Mouse (Mus musculus) CH12.LX (cell line): Measurements from ENCODE around the gene Abca4.

Experiments used
- ZC3H11A ChIP-seq: IDR thresholded peaks from 2 replicates; pipeline ENCODE4 v1.6.1; 2012; ENCODE audit warnings: low read depth, mild to moderate bottlenecking, inconsistent platforms, low read length, improper control_type of control experiment
- ZMIZ1 ChIP-seq: IDR thresholded peaks from 2 replicates; pipeline ENCODE4 v1.6.1; 2012; ENCODE audit warnings: low read depth, mild to moderate bottlenecking, inconsistent platforms, low read length, improper control_type of control experiment
- ZNF384 ChIP-seq: IDR thresholded peaks from 2 replicates; pipeline ENCODE4 v1.6.1; 2012; ENCODE audit warnings: low read depth, low read length, improper control_type of control experiment, inconsistent platforms

- TF ChIP-seq ZNF384 (no peak), ZMIZ1 (no peak), ZC3H11A (no peak)
Observed at GRCm38 (mm10) chr3:122043102-122043501, 1.1 kb upstream of the Abca4 start.
